In the genomic region with DNA sequence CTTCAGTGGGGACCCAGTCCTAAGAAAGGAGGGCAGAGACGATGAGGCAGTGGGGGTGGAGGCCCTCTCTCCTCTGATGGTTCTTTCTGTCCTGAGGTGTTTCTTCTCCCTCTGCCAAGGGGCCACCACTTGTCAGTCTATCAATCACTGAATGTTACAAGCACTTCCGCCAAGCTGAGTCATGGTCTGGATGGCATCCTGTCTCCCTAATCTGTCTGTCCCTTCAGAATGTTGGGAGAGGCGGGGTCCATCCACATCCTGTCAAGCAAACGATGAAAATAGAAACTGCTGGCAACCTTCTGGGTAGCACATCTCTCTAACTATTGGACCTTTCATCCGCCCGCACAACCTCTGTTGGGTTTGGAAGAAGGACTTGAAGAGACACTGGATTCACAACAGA, we compare ENCODE assay signal across 14 mouse cellular contexts. TPM values are rescaled to one million over a fixed set of nuclear protein-coding genes. Genes with fewer than 3 reads are reported as not detected.
DNase-seq lines count a peak whose midpoint lies in the region; ATAC-seq and TF ChIP-seq lines count a peak whose summit lies in the region.
"Had no signal": no experiment of that assay in that cellular context is flagged by ENCODE, and none has a peak within 500 bp of the region (broad histone marks: within the 10 kb centered on the region; RNA-seq: fewer than 3 reads in every experiment).

No protein-coding gene starts in this region.

- no peak overlapping the region for H3K9ac ChIP-seq in forebrain, postnatal 0 days

- no peak for TF ChIP-seq CTCF in kidney, adult 2 months (conservative IDR thresholded peaks at IDR 0.05; ENCODE audit: insufficient read depth, insufficient read length, low read depth, low read length)
- TF ChIP-seq CTCF in embryonic fibroblast, embryonic 13.5 days (IDR thresholded peaks at IDR 0.05; ENCODE audit: borderline replicate concordance, insufficient read depth, low read length) = no peak
- TF ChIP-seq CTCF in forebrain, postnatal 0 days (IDR thresholded peaks at IDR 0.05; ENCODE audit: low read depth) = no peak

- peaks cover 63% of the 10 kb centered on the region for H3K79me2 ChIP-seq in myocyte (ENCODE audit: control insufficient read depth, insufficient read depth)

- no peaks in the 10 kb centered on the region for H3K9me3 ChIP-seq in forebrain, postnatal 0 days (ENCODE audit: low read length)

- no peak overlapping the region for H3K27ac ChIP-seq in kidney, adult 2 months (ENCODE audit: insufficient read depth, low read depth, low read length)
- H3K27ac ChIP-seq in embryonic fibroblast, embryonic 13.5 days (ENCODE audit: insufficient read depth, low read length) = peak overlapping the region; percentile 15; the same call in 1 of the 2 replicates
- H3K27ac ChIP-seq in forebrain, postnatal 0 days (ENCODE audit: low read depth, low read length) = no peak overlapping the region

- H3K4me3 ChIP-seq in kidney, adult 2 months (ENCODE audit: insufficient read depth, low read depth, low read length) = no peak overlapping the region
- H3K4me3 ChIP-seq in embryonic fibroblast, embryonic 13.5 days (ENCODE audit: insufficient read depth, low read length) = no peak overlapping the region
- H3K4me3 ChIP-seq in myocyte = peak overlapping the region; percentile 29
- H3K4me3 ChIP-seq in forebrain, postnatal 0 days (ENCODE audit: low read depth, low read length) = no peak overlapping the region

- H3K4me2 ChIP-seq in myocyte (ENCODE audit: low read depth) = peak overlapping the region; percentile 89
- no peak overlapping the region for H3K4me2 ChIP-seq in forebrain, postnatal 0 days (ENCODE audit: low read depth)

- H3ac ChIP-seq in myocyte (ENCODE audit: control insufficient read depth, insufficient read length) = no peak overlapping the region

- ATAC-seq in forebrain, postnatal 0 days = no peak
- ATAC-seq: inflammation-experienced regulatory T-cells, adult 6 months; midbrain, embryonic 16.5 days had no signal

- no peaks in the 10 kb centered on the region for H3K4me1 ChIP-seq in kidney, adult 2 months (ENCODE audit: control insufficient read depth, insufficient read depth, low read length)
- H3K4me1 ChIP-seq in embryonic fibroblast, embryonic 13.5 days (ENCODE audit: control insufficient read depth, insufficient read depth, low read length) = peaks cover 9% of the 10 kb centered on the region
- no peaks in the 10 kb centered on the region for H3K4me1 ChIP-seq in forebrain, postnatal 0 days (ENCODE audit: insufficient read depth)

- 65% methylated on average over 6 of the region's 6 CpGs for WGBS in kidney, adult 2 months
- 86% methylated on average over 6 of the region's 6 CpGs for WGBS in forebrain, postnatal 0 days

- no peaks in the 10 kb centered on the region for H3K36me3 ChIP-seq in kidney, adult 2 months (ENCODE audit: control insufficient read depth, insufficient read depth, low read length)
- H3K36me3 ChIP-seq in myocyte (ENCODE audit: control insufficient read depth, insufficient read depth) = peaks cover 42% of the 10 kb centered on the region
- H3K36me3 ChIP-seq in forebrain, postnatal 0 days (ENCODE audit: insufficient read depth) = no peaks in the 10 kb centered on the region

- DNase-seq in kidney, adult 2 months = peak; percentile 27
- no peak for DNase-seq in kidney, postnatal 10 days
- peak; percentile 62 for DNase-seq in heart, postnatal 4 days
- no peak for DNase-seq in forebrain, postnatal 0 days
- no peak for DNase-seq in B cell, adult 2 months
- DNase-seq: cerebellum, adult 11 months; kidney, postnatal 14 days; left cerebral cortex, postnatal 4 days had no signal

- TF ChIP-seq POLR2A in kidney, adult 2 months (IDR thresholded peaks at IDR 0.05; ENCODE audit: low read depth, low read length) = no peak
- TF ChIP-seq POLR2A in embryonic fibroblast, embryonic 13.5 days (IDR thresholded peaks at IDR 0.05; ENCODE audit: low read depth, low read length) = no peak
- TF ChIP-seq POLR2A in myocyte (IDR thresholded peaks at IDR 0.05; ENCODE audit: insufficient read length, low read depth) = peak; percentile 45

- H3K27me3 ChIP-seq in kidney, adult 2 months (replicated peaks; ENCODE audit: control insufficient read depth, insufficient read depth, low read length) = no peaks in the 10 kb centered on the region
- no peaks in the 10 kb centered on the region for H3K27me3 ChIP-seq in myocyte (ENCODE audit: control insufficient read depth, insufficient read depth, insufficient read length)
- no peaks in the 10 kb centered on the region for H3K27me3 ChIP-seq in forebrain, postnatal 0 days (ENCODE audit: insufficient read depth, low read length)

TF ChIP-seq in myocyte, 11 proteins besides CTCF, POLR2A, EP300 and RAD21:
- no peak for TF ChIP-seq MYOG (IDR thresholded peaks at IDR 0.05; ENCODE audit: control insufficient read depth in 1 of 3, insufficient read depth in 1 of 3, insufficient read length in 2 of 3, low read depth in 2 of 3)
- peak in 2 of 3 experiments; percentile 47 to 88 for TF ChIP-seq MYOD1 (IDR thresholded peaks at IDR 0.05; ENCODE audit: control insufficient read depth in 1 of 3, insufficient read length in 2 of 3, low read depth in 2 of 3)

RNA-seq across cellular contexts. Expression of a gene that starts 8.3 kb away (rescaled TPM):
- polyA plus RNA-seq in kidney, adult 2 months (2012; rRNA removed) = 0.44 and 1.0 TPM in 2 replicates
- polyA plus RNA-seq in embryonic fibroblast, embryonic 13.5 days (2011; ENCODE audit: insufficient read length, low read depth, missing spikeins) = 3.7 and 5.4 TPM in 2 replicates
- 1,000 to 10,000 TPM; 6,684 to 7,230 TPM for total RNA-seq in heart, postnatal 4 days (2021)
- 2,000 TPM for polyA plus RNA-seq in myocyte (2012; fragmentation: generic; extraction: Trizol)
- 0.67 and 0.77 TPM in 2 replicates for total RNA-seq in forebrain, postnatal 0 days (2014; rRNA removed)
- polyA plus RNA-seq in forebrain, postnatal 0 days (2015; fragmentation: Nextera tagmentation; extraction: Ambion mirVana) = 0.63 and 0.89 TPM in 2 replicates
- total RNA-seq: hematopoietic stem cell, adult 5-6 weeks had no signal
- polyA plus RNA-seq: forebrain, embryonic 11.5 days had no signal

RNA-seq across cellular contexts. Expression of a gene that starts 26.1 kb away (rescaled TPM):
- 114 and 145 TPM in 2 replicates for polyA plus RNA-seq in kidney, adult 2 months (2012; rRNA removed)
- polyA plus RNA-seq in embryonic fibroblast, embryonic 13.5 days (2011; ENCODE audit: insufficient read length, low read depth, missing spikeins) = not detected in 2 replicates
- 10 to 100 TPM in 1 of 2 experiments, 1 to 10 TPM in 1; 7.3 to 10.3 TPM for total RNA-seq in heart, postnatal 4 days (2021)
- 0.46 TPM for polyA plus RNA-seq in myocyte (2012; fragmentation: generic; extraction: Trizol)
- total RNA-seq in forebrain, postnatal 0 days (2014; rRNA removed) = 0.31 and 0.81 TPM in 2 replicates
- polyA plus RNA-seq in forebrain, postnatal 0 days (2015; fragmentation: Nextera tagmentation; extraction: Ambion mirVana) = 0.35 and 0.40 TPM in 2 replicates
- total RNA-seq: hematopoietic stem cell, adult 5-6 weeks had no signal

Comparison
In these comparisons a context has a peak if more than half of its experiments do, and no peak if none do; other contexts are left out.
1. DNase-seq: peak in kidney, adult 2 months (single experiment) and heart, postnatal 4 days (single experiment); none in kidney, postnatal 10 days (single experiment), forebrain, postnatal 0 days (single experiment) and B cell, adult 2 months (0 of 2).
2. RNA of a gene that starts 8.3 kb away (polyA plus RNA-seq): 2,000 TPM in myocyte (single experiment); 3.7 to 5.4 TPM in embryonic fibroblast, embryonic 13.5 days, 0.63 to 0.89 TPM in forebrain, postnatal 0 days and 0.44 to 1.0 TPM in kidney, adult 2 months; every median in the first group is over 100 times any median in the second.
3. RNA of a gene that starts 26.1 kb away (polyA plus RNA-seq): 114 to 145 TPM in kidney, adult 2 months; 0.46 TPM in myocyte (single experiment), 0.35 to 0.40 TPM in forebrain, postnatal 0 days and not detected in embryonic fibroblast, embryonic 13.5 days; every median in the first group is over 10 times any median in the second.